Mouse (Mus musculus) midbrain, postnatal 0 days (tissue): Measurements from ENCODE around the gene Spef2. TPM values are rescaled to one million over a fixed set of nuclear protein-coding genes. Genes with fewer than 3 reads are reported as not detected.

ENCODE experiments used
- ATAC-seq: fragments of 200-750 bp; cut with Nextera tagmentation; 2 replicates; pipeline ENCODE4 v1.8.0; 2017; ENCODE audit warnings: moderate number of reproducible peaks, mild to moderate bottlenecking, moderate TSS enrichment, moderate library complexity; ENCODE audit not compliant: low FRiP score
- DNase-seq: peaks from one replicate; pipeline ENCODE4 v3.0.0-alpha.2; 2015; ENCODE audit warnings: low spot score
- H3K27ac ChIP-seq: fragments of 300-500 bp; sonication (generic); 2 replicates; pipeline ENCODE4 v1.5.1; 2014; ENCODE audit warnings: low read depth, mild to moderate bottlenecking, low read length, mixed read lengths
- H3K27me3 ChIP-seq: fragments of 300-500 bp; sonication (generic); 2 replicates; pipeline ENCODE4 v1.6.1; 2014; ENCODE audit warnings: low read length, control low read depth, mixed read lengths; ENCODE audit not compliant: insufficient read depth
- H3K36me3 ChIP-seq: fragments of 300-500 bp; sonication (generic); 2 replicates; pipeline ENCODE4 v1.6.1; 2014; ENCODE audit warnings: low read length, control low read depth, mixed read lengths; ENCODE audit not compliant: insufficient read depth
- H3K4me1 ChIP-seq: fragments of 300-500 bp; sonication (generic); 2 replicates; pipeline ENCODE4 v1.6.1; 2014; ENCODE audit warnings: mild to moderate bottlenecking, control low read depth, antibody characterized with exemption, low read length, mixed read lengths; ENCODE audit not compliant: insufficient read depth
- H3K4me2 ChIP-seq: fragments of 300-500 bp; sonication (generic); 2 replicates; pipeline ENCODE4 v1.6.1; 2014; ENCODE audit warnings: low read depth, mild to moderate bottlenecking, low read length, mixed read lengths; ENCODE audit not compliant: poor library complexity, severe bottlenecking
- H3K4me3 ChIP-seq: fragments of 300-500 bp; sonication (generic); 2 replicates; pipeline ENCODE4 v1.5.1; 2014; ENCODE audit warnings: low read depth, mild to moderate bottlenecking, low read length, moderate library complexity
- H3K9ac ChIP-seq: fragments of 300-500 bp; sonication (generic); replicated peaks from 2 replicates; pipeline ENCODE4 v1.6.1; 2014; ENCODE audit warnings: mild to moderate bottlenecking, low read length, moderate library complexity, mixed read lengths; ENCODE audit not compliant: poor library complexity, severe bottlenecking
- H3K9me3 ChIP-seq: fragments of 300-500 bp; sonication (generic); 2 replicates; pipeline ENCODE4 v1.6.1; 2016; ENCODE audit warnings: low read length, control low read depth
- CTCF ChIP-seq: IDR thresholded peaks from 2 replicates; pipeline ENCODE4 v1.5.1; 2016; ENCODE audit warnings: antibody characterized with exemption, mild to moderate bottlenecking
- WGBS: fragments of 180-500 bp; shearing (Covaris S2); extraction: QIAGEN DNeasy Blood & Tissue Kit; methylation state at CpG from one replicate; pipeline ENCODE4 v1.1.7; 2014; 5-methylcytosine and 5-hydroxymethylcytosine counted together
- polyA plus RNA-seq: library from polyadenylated mRNA; unstranded; fragments of >200 nt; fragmentation: Nextera tagmentation; extraction: Ambion mirVana; gene quantifications from 2 replicates; pipeline ENCODE4 v1.2.1, GENCODE M21; 2015
- total RNA-seq: library from RNA; depleted of rRNA; stranded (reverse); fragments of >200 nt; gene quantifications from 2 replicates; pipeline ENCODE4 v1.2.3, GENCODE M21; 2014

Gene Spef2
- total and polyA plus RNA-seq, 2 experiments from 2014 or later, result 1.5 to 2.6 TPM

- TF ChIP-seq CTCF, result no peak
- no peak overlapping the region for H3K27ac ChIP-seq
- WGBS, result 94% methylated on average over 2 of the region's 2 CpGs
- no peak overlapping the region for H3K9ac ChIP-seq
- no peaks in the 10 kb centered on the region for H3K27me3 ChIP-seq
- H3K36me3 ChIP-seq, result no peaks in the 10 kb centered on the region
- no peak overlapping the region for H3K4me2 ChIP-seq
- no peaks in the 10 kb centered on the region for H3K9me3 ChIP-seq
- H3K4me3 ChIP-seq, result no peak overlapping the region
- DNase-seq (no peak), ATAC-seq (no peak)
- no peaks in the 10 kb centered on the region for H3K4me1 ChIP-seq
Measured at GRCm38 (mm10) chr15:9710330-9710729, 38.3 kb downstream of the Spef2 start.

DNA sequence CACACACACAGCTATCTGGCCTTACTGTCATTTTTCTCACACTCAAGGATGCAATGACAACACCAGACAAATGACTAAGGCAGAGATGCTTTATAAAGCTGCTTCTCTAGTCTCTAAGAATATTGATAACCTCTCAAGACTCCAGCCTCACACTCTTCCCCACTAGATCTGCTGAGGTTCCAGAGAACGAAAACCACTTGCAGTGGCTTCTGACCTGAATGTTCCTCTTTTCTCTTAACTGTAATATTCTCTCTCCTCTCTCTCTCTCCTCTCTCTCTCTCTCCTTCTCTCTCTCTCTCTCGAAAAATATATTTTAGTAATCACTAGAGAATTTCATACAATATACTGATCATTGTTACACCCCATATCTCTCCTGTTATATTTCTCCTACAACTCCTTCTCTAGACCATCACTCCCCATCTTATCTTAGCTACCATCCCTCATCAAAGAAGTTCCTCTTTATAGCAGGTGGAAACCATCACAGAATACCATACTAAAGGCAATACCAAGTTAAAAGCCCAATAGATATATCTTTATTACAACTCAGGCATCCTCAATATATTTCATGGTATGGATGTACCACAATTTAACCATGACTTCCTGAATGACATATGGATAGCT is 42.7 kb downstream of the Spef2 start:
- Histone ChIP-seq H3K9ac (no peak overlapping the region), H3K27me3 (no peaks in the 10 kb centered on the region), H3K4me1 (no peaks in the 10 kb centered on the region), H3K9me3 (no peaks in the 10 kb centered on the region), H3K36me3 (no peaks in the 10 kb centered on the region), H3K27ac (no peak overlapping the region), H3K4me3 (no peak overlapping the region), H3K4me2 (no peak overlapping the region)
- ATAC-seq (no peak), DNase-seq (no peak)
- TF ChIP-seq CTCF, result no peak
- 83% methylated on average over 2 of the region's 2 CpGs for WGBS

GRCm38 (mm10) chr15:9701845-9702244 is 46.8 kb downstream of the Spef2 start:
- TF ChIP-seq CTCF, result no peak
- H3K9me3 ChIP-seq, result no peaks in the 10 kb centered on the region
- no peaks in the 10 kb centered on the region for H3K36me3 ChIP-seq
- ATAC-seq, result no peak
- no peaks in the 10 kb centered on the region for H3K4me1 ChIP-seq
- H3K27ac ChIP-seq, result no peak overlapping the region
- no peak for DNase-seq
- H3K4me3 ChIP-seq, result no peak overlapping the region
- no peak overlapping the region for H3K4me2 ChIP-seq
- no peak overlapping the region for H3K9ac ChIP-seq
- H3K27me3 ChIP-seq, result no peaks in the 10 kb centered on the region

DNA sequence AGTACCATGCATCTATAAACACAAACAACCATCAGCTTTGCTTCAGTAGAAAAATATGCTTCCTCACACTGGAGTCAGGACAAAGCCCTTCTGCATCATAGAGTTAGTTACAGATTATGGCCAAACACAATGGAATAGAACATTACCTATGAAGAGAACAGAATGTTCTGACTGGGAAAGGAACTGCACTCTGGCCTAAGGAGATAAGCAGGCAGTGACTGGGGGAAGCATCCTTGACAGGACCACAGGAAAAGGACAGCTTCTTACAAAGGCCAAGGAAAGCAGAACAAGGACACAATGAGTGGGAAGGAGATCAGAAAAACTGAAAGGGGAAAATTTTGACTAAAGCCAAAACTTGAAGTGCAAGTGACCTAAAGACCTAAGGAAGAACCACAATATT is 56.9 kb downstream of the Spef2 start:
- ATAC-seq (no peak), DNase-seq (no peak)
- Histone ChIP-seq H3K27ac (no peak overlapping the region), H3K27me3 (no peaks in the 10 kb centered on the region), H3K36me3 (no peaks in the 10 kb centered on the region), H3K4me1 (no peaks in the 10 kb centered on the region), H3K9ac (no peak overlapping the region), H3K4me2 (no peak overlapping the region), H3K4me3 (no peak overlapping the region), H3K9me3 (no peaks in the 10 kb centered on the region)
- TF ChIP-seq CTCF, result no peak

DNA sequence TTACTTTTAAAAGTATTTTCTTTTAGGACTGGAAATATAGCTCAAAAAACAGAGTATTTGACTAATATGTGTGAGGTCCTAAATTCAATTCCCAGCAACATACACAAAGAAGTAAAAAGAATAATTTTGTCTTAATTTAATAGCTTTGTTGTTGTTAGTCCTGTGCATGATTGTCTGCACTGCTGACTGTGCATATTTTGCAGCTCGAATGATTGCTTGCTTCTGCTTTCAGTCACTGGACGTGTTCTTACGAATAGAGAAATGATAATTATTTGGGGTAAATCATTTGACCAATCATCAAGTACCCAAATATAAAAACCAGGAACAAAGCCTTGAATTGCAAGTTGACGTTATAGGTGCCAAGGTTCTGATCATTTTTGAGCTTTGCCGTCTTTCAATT is 57.8 kb downstream of the Spef2 start:
- Histone ChIP-seq H3K4me1 (no peaks in the 10 kb centered on the region), H3K4me3 (no peak overlapping the region), H3K36me3 (no peaks in the 10 kb centered on the region), H3K9me3 (no peaks in the 10 kb centered on the region), H3K4me2 (no peak overlapping the region), H3K9ac (no peak overlapping the region), H3K27ac (no peak overlapping the region), H3K27me3 (no peaks in the 10 kb centered on the region)
- 87% methylated on average over 5 of the region's 5 CpGs for WGBS
- ATAC-seq (no peak), DNase-seq (no peak)
- no peak for TF ChIP-seq CTCF

DNA sequence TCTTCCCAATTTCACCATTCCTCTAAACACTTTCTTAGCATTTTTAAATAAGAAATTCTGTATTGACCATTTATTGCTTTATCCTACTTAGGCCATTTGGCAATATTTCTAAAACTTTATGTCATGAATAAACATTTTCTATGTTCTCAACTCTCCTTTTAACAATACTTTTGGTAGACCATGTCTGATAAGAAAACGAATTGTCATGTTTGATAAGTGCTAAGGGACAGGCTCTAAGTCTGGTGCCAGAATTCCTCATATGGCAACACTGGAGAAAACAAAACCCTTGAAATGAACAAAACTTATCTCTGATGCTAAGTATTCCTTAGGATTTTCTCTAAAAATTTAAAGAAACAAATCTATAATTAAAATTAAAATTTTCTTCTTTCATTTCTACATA is 58.2 kb downstream of the Spef2 start:
- ATAC-seq (no peak), DNase-seq (no peak)
- WGBS, result 59% methylated on average over 1 of the region's 1 CpGs
- Histone ChIP-seq H3K4me2 (no peak overlapping the region), H3K36me3 (no peaks in the 10 kb centered on the region), H3K27me3 (no peaks in the 10 kb centered on the region), H3K9me3 (no peaks in the 10 kb centered on the region), H3K4me3 (no peak overlapping the region), H3K9ac (no peak overlapping the region), H3K27ac (no peak overlapping the region), H3K4me1 (no peaks in the 10 kb centered on the region)
- no peak for TF ChIP-seq CTCF
